Mouse (Mus musculus): ENCODE data around the gene Pde8a. TPM values are rescaled to one million over a fixed set of nuclear protein-coding genes. Genes with fewer than 3 reads are reported as not detected.

The Pde8a gene
- polyA plus RNA-seq, 1 experiment from 2014 or later: 2.5 TPM

Other genes with a start within 250 kb of the Pde8a start
- 8.9 and 10.1 TPM in 2 replicates for gene Zfp592, start 219.9 kb upstream of the Pde8a start, polyA plus RNA-seq (2015; fragmentation: Nextera tagmentation; extraction: Ambion mirVana)
- 18.2 and 22.7 TPM in 2 replicates for gene Alpk3, start 156.0 kb upstream of the Pde8a start, polyA plus RNA-seq (2015; fragmentation: Nextera tagmentation; extraction: Ambion mirVana)
- 0.09 and 0.22 TPM in 2 replicates for gene Slc28a1, start 98.8 kb upstream of the Pde8a start, polyA plus RNA-seq (2015; fragmentation: Nextera tagmentation; extraction: Ambion mirVana)
- 728 and 790 TPM in 2 replicates for gene Rps17, start 131.7 kb downstream of the Pde8a start, polyA plus RNA-seq (2015; fragmentation: Nextera tagmentation; extraction: Ambion mirVana)
- gene Cpeb1, start 241.9 kb downstream of the Pde8a start, polyA plus RNA-seq (2015; fragmentation: Nextera tagmentation; extraction: Ambion mirVana): 2.4 and 5.0 TPM in 2 replicates